Mouse (Mus musculus) E14TG2a.4 (cell line): ENCODE measurements around the gene Med15.

Source experiments
- CTCF ChIP-seq: conservative IDR thresholded peaks from 2 replicates; pipeline ENCODE4 v1.5.1; 2014; ENCODE audit warnings: low read length
- NANOG ChIP-seq: IDR thresholded peaks from 2 replicates; pipeline ENCODE4 v1.6.1; 2014; ENCODE audit warnings: borderline replicate concordance, low read length, mixed read lengths
- POU5F1 ChIP-seq: IDR thresholded peaks from 2 replicates; pipeline ENCODE4 v1.6.1; 2014; ENCODE audit warnings: low read length, borderline replicate concordance

DNA sequence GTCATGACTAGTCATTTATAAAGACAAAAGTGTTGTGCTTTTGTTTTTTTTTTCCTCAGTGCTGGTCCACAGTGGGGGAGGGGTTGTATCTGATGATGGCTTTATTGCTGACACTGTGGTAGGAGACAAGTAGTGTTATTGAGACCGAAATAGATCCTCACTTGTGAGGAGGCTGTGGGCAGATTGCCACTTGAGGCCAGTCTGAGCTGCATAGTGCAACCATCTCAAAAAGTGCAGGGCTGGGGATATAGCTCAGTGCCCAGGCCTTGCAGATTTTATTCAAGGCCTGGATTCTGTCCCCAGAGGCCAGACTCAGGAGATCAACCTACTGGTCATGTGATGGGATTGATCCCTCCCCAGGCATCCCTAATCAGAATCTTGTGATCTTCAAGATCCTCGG, 95.8 kb downstream of the Med15 start:
- no peak for TF ChIP-seq CTCF
- no peak for TF ChIP-seq POU5F1
- no peak for TF ChIP-seq NANOG
